Mouse (Mus musculus) megakaryocyte, embryonic 14.5 days (primary cell): Measurements from ENCODE around the gene Papolb.

ENCODE experiments used
- FLI1 ChIP-seq: IDR thresholded peaks from 2 replicates; pipeline ENCODE4 v1.6.1; 2012; ENCODE audit warnings: low read length, inconsistent platforms, mixed read lengths
- GATA1 ChIP-seq: IDR thresholded peaks from 3 replicates; pipeline ENCODE4 v1.6.1; 2012; ENCODE audit warnings: mixed read lengths, low read length, inconsistent platforms, borderline replicate concordance

- TF ChIP-seq GATA1 (no peak), FLI1 (no peak)
Measured at GRCm38 (mm10) chr5:142549961-142550705, 20.3 kb upstream of the Papolb start.
